Mouse (Mus musculus): ENCODE data around the gene Prdm10. TPM values are rescaled to one million over a fixed set of nuclear protein-coding genes. Genes with fewer than 3 reads are reported as not detected.

Gene Prdm10
- total RNA-seq, 2 experiments from 2014 or later: 8.3 to 13.3 TPM

DNA sequence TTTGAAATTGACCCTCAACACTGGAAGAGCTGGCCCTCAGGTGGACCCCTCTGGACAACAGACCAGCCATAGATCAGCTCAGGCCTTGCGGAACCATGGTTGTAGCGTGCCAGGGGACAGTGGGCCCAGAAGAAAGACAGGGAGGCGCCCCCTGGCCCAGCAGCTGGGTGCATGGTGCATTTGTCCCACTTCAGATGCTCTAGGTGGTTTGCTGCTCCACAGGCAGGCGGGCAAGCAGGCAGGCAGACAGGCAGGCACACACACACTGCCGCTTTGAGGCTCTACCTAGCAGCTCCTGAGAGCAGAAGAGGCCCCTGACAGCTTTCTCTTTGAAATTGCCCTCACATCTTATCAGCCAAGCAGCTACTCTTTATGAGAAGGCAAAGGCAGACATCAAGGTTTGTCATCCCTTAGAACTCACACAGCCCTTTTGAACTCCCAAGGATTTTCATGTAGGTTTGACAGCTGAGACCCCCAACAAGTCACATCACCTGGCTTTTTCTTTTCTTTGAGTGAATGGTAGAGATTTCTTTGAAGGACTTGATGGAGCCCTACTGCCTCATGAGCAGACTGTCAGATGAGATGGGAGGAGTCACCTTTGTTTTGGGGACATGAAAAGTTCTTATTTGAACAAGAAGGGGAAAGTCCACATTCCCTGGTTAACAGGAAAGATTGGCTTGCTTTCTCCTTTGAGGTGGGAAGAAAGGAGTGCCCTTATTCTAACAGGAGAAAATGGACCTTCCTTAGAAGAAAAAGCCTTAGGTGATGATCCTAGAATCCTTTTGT is 21.4 kb downstream of the Prdm10 start:
- peak; percentile 35 for ATAC-seq (ENCODE audit: poor library complexity, severe bottlenecking)

DNA sequence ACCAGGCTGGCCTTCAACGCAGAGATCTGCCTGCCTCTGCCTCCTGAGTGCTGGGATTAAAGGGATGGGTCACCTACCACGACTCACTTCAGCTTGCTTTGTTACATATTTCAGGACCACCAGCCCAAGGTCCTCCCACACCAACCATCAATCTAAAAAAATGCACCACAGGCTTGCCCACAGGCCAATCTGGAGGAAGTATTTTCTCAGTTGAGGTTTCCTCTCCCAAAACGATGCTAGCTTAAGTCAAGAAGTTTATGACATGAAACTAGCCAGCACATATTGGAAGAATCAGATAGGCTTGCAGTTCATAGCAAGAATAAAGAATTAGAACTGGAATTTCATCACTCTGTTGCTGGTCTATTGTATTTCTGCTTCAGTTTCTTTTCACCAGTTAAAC is 24.0 kb downstream of the Prdm10 start:
- no peak for ATAC-seq (ENCODE audit: poor library complexity, severe bottlenecking)

DNA sequence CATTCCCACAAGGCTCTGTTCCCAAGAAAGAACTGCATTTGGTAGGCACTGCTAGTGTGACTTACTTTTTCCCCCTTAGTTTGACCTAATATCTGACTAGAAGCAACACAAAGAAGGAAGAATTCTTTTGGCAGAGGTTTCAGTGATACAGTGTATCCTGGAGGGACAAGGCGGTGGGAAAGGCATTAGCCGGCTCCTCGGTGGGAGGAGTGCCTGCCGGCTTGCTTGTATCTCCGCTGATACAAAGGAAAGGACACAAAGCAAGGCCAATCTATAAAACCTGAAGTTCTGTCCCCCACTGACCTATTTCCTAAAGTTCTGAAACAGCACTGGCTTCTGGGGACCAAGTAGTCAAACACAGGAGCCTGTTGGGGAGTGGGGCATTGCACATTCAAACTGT is 24.8 kb downstream of the Prdm10 start:
- ATAC-seq (ENCODE audit: poor library complexity, severe bottlenecking): no peak

DNA sequence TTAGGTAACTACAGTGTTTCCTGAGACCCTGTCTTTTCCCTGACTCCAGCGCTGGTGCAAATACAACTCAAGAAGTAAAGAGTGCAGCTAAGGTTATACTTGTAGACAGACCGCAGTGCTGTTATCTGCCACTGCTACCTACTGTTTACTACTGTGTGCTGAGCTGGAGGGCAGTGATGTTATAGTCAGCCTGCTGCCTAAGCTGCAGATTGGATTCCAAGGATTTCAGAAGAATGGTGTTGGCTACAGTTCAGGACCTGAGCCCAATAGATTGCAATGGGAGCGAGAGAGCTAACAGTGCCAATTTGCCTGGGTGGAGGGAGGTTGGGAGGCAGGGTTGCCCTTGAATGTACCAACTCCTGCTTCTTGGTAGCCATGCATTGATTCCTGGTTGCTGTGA is 25.5 kb downstream of the Prdm10 start:
- no peak for ATAC-seq (ENCODE audit: poor library complexity, severe bottlenecking)

DNA sequence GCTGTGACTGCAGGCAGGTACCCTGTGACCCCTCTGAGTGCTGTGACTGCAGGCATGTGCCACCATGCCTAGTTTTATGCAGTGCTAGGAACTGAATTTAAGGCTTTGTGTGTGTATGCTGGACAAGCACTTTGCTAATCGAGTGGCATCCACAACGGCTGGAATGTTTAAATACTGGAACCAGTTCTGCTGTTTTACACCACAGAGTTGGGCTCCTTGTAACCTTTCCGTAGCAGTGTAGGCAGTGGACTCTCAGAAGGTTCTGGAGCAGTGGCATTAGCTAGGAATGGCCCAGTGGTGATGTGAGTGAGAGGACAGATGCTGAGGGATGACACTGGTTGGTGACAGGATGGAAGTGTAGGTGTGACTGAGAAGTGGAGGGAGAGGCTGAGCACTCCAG is 26.9 kb downstream of the Prdm10 start:
- no peak for ATAC-seq (ENCODE audit: poor library complexity, severe bottlenecking)

DNA sequence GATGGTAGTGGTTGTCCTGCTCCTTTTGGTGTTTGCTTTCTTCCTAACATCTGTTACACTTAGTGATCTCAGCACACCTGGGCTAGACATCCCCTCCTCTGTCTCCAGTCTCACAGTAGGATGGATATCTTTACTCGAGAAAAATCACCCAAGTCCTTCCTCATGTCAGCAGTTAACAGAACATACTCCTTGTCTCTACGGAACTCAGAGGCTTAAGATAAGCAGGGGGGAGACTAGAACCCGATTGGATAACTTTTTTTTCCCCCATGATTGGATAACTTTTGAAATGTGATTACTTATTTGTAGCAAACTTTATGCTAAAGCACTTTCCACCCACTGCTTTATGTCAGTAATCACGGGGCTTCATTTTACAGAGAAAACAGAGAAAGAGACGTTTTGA is 28.7 kb downstream of the Prdm10 start:
- ATAC-seq (ENCODE audit: poor library complexity, severe bottlenecking): no peak

DNA sequence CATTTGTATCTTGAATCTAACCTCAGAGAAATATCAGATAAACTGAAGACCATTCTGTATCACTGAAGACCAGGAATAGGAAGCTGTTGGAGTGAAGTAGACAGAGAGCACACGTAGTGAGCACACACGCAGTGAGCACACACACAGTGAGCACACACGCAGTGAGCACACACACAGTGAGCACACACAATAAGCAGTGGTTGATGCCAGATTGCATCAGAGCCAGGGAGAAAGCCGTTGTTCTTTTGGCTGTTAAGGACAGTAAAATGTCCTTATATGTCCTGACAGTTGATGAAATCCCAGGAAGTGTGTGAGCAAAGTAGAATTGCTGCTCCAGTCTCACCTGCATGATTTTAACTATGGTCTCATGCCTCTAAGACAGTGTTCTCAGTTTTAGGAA is 30.3 kb downstream of the Prdm10 start:
- no peak for ATAC-seq (ENCODE audit: poor library complexity, severe bottlenecking)

DNA sequence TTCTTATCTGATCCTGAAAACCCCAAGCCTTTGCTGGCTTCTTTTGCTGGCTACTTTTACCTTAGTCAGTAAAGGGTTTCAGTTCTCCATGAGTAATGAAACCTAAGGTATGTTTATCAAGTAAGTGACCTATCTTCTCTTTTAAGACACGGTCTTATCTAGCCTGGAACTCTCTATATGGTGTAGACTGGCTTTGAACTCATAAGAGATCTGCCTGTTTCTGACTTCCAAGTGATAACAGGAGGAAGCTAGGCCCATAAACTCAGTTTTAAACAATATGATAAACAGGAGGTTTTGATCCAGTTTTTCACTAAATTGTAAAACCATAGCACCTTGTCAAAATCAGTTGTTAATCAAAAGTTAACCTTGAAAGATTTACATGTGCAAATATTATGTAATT is 33.5 kb downstream of the Prdm10 start:
- ATAC-seq (ENCODE audit: poor library complexity, severe bottlenecking): no peak

DNA sequence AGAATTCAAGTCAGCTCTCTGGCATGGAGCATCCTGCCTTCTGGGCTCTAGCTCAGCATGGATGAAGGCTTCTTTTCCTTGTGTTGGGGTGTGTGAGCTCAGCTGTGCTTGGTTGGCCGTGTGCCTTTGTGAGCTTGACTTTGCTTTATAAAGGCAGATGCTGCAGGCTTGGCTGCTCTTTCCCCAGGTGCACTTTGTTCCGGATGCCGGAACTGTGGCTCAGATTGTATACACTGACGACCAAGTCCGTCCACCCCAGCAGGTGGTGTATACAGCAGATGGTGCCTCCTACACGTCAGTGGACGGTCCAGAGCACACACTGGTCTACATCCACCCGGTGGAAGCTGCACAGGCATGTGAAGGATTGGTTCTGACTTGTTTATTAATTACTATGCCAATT is 35.6 kb downstream of the Prdm10 start:
- no peak for ATAC-seq (ENCODE audit: poor library complexity, severe bottlenecking)

DNA sequence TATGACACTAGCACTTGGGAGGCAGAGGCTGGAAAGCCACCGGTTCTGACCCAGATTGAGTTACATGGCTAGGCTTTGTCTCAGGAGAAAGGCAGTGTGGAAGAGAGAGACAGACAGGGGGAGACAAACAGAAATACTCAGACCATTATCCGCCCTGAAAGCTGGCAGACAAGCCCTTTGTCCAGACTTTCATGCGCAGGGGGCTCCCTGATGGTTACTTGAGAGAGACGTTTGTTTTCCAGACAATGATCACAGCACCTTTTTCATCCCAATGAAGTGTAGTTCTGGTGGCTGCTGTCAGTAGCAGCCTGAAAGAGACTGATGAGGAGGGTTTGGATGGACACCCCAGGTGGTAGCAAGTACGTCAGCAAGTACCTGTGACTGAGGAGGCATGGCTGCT is 38.6 kb downstream of the Prdm10 start:
- no peak for ATAC-seq (ENCODE audit: poor library complexity, severe bottlenecking)

DNA sequence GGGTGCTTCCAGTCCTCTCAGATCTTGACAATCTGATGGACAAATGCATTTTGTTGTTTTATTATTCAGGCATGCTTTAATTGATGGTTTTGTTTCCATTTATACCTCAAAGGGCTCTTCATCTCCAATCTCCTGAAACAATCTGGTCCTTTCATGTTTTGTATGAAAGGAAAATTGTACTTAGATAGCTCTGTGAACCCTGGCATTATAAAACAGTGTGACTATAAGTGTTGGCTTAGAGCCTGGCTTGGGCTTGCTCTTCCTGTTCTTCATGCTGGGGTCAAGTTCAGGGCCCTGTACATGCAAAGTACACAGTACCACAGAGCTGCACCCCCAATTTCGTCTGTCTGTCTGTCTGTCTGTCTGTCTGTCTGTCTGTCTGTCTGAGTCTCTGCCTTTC is 40.4 kb downstream of the Prdm10 start:
- no peak for ATAC-seq (ENCODE audit: poor library complexity, severe bottlenecking)

DNA sequence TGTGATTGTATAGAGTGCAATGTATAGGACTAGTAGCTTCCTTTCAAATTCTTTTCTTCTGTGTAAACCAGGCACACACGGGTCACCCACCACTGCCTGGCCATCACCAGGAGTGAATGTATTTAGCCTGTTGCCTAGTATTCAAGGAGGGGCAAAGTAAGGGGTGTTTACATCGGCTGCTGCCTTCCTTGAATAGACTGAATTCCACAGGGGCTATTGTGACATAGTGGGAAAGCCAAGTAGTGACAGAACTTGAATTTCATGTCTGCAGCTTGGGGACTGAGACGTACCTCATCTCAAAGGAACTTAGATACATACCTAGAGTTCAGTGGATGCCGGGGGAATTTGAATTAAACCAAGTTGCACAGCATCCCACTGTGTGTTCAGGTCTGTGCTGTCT is 41.2 kb downstream of the Prdm10 start:
- no peak for ATAC-seq (ENCODE audit: poor library complexity, severe bottlenecking)

DNA sequence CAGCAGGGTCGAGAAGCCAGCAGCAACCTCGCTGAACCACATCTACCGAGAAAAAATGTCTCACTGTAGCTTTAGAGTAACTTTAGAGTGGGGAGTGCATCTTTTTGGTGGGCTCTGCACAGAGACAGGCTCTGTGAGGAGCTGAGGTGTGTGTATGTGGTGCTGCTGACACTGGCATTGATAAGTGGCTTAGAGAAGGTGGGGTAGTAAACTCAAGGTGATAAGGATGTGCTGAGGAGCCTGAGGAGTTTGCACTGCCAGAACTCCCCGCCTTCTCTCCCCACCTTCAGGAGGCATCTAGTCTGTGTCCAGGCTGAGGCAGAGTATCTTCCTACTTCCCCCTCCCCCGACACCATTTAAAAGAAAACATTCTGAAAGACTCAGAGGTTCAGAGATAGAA is 41.8 kb downstream of the Prdm10 start:
- ATAC-seq (ENCODE audit: poor library complexity, severe bottlenecking): no peak

DNA sequence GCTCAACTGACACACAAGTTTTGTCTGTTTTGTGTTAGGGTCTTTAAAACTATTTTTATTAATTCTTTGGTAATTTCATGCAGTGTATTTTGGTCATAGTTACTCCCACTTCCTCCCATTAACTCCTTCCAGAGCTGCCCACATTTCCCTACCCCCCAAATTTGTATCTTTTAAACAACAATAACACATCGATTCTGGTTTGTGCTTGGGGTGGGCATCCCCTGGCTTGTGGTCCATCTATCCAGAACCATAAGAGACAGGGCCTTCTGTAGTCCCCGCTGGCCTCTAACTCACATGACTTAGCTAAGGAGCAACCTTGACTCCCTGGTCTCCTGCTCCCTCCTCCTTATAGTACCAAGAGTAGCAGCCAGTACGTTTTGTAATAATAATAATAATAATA is 50.5 kb downstream of the Prdm10 start:
- no peak for ATAC-seq (ENCODE audit: poor library complexity, severe bottlenecking)

DNA sequence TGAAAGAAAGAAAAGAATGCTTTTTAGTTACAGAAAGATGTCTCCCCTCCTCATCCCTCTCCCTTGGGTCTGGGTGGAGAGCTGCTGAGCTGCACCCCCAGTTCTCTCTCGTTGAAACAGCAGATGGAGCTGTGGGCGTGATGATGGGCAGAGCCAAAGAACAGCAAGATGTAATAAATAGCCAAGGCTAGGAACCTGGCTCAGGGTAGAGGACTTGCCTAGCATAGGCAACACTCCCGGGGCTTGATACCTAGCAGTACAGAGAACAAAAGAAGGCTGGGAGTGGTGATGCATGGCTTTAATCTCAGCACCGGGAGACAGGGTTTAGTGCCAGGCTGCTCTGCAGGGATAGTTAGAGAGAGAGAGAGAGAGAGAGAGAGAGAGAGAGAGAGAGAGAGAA is 50.9 kb downstream of the Prdm10 start:
- ATAC-seq (ENCODE audit: poor library complexity, severe bottlenecking): no peak

DNA sequence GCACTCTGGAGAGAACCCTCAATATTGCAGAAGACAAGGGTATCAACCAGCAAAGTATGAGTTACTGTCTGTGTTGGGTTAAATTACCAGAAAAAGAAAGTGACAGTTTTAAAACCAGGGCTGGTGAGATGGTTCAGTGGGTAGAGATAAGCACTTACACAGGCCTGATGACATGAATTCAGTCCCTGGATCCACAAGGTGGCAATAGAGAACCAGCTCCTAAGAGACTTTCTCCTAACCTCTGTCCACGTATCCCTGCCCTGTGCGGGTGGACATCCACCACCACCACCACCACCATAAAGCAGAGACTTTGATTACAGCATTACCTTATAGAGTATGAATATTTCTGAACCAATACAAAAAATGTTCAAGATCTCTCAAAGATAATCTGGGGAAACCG is 51.6 kb downstream of the Prdm10 start:
- no peak for ATAC-seq (ENCODE audit: poor library complexity, severe bottlenecking)

DNA sequence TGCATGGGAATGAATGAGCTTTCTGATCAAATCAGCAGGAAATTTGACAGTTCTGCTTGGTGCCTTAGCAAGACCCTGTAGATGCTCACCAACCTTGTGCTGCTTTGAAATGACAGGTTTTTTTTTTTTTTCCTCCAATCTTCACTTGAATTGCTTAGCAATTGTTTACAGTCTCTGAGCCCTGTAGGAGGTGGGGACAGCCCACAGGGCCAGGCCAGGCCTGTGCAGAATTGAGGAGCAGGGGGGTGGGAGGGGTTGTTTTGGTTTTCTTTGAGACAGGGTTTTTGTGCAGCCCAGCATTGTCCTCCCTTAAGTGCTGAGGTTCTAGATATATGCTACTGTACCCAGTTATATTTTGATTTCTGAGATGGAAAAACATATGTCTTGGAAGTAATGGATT is 52.5 kb downstream of the Prdm10 start:
- no peak for ATAC-seq (ENCODE audit: poor library complexity, severe bottlenecking)

DNA sequence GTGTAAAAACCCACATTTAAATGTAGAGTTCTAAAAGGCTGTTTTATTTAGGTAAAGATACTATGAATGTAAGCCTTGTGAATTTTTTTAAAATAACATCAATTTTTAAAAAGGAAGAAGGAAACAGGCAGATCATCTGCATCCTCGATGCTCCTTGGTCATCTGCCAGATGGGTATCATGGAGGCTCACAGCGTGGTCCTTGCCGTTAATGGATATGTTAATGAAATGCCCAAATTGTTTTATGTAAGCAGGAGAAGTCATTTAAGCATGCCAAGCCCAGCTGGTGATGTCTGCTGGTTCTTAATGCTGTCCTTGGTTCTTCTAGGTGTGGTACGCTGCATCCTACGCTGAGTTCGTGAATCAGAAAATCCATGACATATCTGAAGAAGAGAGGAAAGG is 54.7 kb downstream of the Prdm10 start:
- ATAC-seq (ENCODE audit: poor library complexity, severe bottlenecking): no peak

DNA sequence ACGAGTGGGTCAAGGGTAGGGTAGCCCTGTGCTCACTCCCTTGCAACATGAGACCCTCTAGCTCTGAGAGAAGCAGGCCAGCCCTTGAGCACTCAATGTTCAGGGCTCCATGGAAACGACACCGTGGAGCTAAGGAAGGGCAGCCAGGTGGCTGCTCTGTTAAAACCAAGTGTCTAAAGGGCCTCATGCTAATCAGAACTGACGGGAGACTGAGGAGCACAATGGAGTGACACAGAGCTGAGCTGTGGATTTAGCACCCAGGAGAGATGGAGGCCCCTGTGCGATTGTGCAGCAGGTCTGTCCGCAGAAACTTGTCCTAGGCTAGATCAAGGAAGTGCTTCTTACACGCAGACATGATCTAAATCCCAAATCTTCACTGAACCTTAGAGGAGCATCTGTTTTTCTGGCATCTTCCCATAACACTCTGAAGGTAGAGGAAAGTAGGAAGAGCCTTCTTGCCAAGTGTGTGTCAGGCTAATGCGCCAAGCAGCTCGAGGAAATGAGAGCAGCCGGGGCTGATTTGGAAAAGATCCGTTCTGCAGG is 64.0 kb downstream of the Prdm10 start:
- no peak for ATAC-seq (ENCODE audit: poor library complexity, severe bottlenecking)

DNA sequence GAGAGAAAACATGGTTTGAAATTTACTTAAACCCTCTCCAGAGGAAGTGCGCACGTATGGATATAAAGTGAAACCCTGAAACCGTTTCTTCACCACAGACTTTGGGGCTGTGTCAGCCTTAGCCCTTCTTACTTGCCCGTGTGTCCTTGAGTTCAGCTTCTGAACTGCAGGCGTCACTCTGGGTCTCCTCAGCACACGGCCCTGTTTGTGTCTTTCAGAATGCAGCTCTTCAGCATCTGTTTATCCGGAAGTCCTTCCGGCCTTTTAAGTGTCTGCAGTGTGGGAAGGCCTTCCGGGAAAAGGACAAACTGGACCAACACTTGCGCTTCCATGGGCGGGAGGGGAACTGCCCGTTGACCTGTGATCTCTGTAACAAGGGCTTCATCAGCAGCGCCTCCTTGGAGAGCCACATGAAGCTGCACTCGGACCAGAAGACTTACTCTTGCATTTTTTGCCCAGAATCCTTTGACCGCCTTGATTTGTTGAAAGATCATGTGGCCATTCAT is 66.3 kb downstream of the Prdm10 start:
- no peak for ATAC-seq (ENCODE audit: poor library complexity, severe bottlenecking)

DNA sequence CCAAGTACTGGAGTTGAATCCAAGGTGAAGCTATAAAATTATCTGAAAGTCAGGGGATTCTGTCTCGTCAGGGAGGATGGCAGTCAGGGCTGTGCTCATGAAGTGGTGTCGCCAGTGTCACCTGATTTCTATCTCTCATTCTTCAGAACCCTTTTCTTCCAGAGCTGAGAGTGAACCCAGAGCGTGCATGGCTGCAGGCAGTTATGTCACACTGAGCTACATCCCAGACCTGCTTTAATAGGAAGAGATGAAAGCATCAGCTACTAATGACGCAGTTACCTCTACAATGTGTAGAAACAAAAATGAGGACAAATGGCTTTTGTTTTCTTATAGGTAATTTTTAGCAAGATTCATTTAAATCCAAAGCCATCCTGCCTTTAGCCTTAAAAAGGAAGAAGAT is 68.1 kb downstream of the Prdm10 start:
- no peak for ATAC-seq (ENCODE audit: poor library complexity, severe bottlenecking)

DNA sequence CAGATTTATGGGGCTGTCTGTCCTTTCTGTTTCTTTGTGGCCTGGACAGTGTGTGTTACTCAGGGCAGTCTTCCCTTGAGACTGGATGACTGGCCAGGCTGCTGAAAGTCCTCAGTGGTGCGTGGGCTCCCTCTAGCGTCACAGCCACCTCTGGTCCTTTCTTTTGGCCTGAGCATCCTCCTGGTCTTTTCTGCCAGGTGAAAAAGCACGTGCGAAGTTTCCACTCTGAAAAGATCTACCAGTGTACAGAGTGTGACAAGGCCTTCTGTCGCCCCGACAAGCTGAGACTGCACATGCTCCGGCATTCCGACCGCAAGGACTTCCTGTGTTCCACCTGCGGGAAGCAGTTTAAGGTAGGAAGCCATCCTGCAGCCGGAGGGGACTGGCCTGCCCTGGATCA is 68.6 kb downstream of the Prdm10 start:
- ATAC-seq (ENCODE audit: poor library complexity, severe bottlenecking): peak; percentile 87

DNA sequence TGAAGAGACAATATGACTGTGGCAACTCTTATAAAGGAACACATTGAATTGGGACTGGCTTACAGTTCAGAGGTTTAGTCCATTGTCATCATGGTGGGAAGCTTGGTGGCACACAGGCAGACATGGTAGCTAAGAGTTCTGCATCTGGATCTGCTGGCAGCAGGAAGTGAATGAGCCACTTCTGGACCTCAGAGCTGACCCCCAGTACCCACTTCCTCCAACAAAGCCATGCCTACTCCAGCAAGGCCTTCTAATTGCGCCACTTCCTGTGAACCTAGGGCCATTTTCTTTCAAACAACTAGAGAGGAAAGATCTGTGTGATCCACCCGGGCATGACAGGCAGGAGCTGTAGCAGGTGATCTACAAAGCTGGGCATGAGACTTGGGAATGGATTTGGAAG is 72.4 kb downstream of the Prdm10 start:
- ATAC-seq (ENCODE audit: poor library complexity, severe bottlenecking): 0 out of 2 replicates have a peak, but pooled peaks have one; percentile 52
